Mouse (Mus musculus) right cerebral cortex, adult 2 months (tissue): ENCODE data around the gene Ncapd3.

Experiments
- DNase-seq, 2 experiments: peaks; one replicate each; pipeline ENCODE4 v3.0.0; 2021 to 2022; ENCODE audit warnings: low spot score in 2 of 2

The Ncapd3 gene

GRCm38 (mm10) chr9:27043892-27044291 is 13.9 kb downstream of the Ncapd3 start:
- no peak for DNase-seq

DNA sequence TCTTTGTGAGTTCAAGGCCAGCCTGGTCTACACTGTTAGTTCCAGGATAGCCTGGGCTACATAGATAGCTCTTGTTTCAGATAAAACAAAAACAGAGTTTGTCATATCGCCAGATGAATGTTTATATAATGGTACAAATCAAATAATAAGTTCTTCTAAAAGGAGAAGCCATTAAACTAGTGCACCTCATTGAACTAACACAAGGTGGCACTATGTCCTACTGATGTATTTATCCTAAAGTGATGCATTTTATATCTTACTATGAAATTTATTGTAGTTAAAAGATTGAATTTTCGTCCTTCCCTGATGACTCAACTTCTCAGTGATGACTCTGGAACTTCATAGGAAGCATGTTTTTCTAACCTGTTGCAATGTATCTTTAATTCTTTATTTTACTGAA is 19.5 kb downstream of the Ncapd3 start:
- DNase-seq: no peak

DNA sequence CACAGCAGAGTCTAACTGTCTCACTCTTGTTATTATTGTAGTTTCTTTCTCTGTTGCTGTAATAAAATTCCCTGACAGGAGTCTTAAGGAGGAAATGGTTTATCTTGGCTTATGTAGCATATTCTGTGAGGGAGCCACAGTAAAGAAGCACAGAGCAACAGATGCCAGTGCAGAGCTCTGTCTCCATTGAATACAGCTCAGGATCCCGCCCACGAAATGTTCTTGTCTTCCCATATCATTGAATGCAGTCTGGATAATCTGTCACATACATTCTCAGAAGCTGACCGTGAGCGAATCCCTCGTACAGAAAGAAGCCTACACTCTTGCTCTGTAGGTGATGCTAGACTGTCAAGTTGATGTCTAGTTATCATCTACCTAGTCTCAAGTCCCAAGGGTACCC is 28.4 kb downstream of the Ncapd3 start:
- peak; percentile 58 to 61 for DNase-seq

- DNase-seq: no peak
Observed at GRCm38 (mm10) chr9:27070895-27071294, 40.9 kb downstream of the Ncapd3 start.

DNA sequence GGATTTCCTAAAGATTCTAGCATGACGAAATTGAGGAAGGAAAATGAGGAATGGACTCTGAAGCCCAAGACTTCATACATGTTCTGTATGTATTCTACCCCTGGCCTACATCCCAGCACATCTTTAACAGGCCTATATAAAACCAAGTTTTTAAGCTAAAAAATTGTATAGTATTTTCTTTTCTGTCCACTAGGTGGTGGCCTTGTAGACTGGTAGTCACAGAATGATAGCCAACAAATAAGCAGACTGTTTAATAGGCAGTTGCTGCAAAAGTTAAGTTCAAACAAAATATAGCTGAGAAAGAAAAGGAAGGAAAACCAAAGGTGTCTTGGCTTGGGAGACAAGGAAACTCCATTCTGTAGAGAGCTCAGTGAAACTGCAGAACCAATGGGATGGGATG is 44.7 kb downstream of the Ncapd3 start:
- DNase-seq: no peak

GRCm38 (mm10) chr9:27075812-27076211 is 45.8 kb downstream of the Ncapd3 start:
- no peak for DNase-seq

GRCm38 (mm10) chr9:27086256-27086655 is 56.3 kb downstream of the Ncapd3 start:
- no peak for DNase-seq

GRCm38 (mm10) chr9:27087402-27087801 is 57.4 kb downstream of the Ncapd3 start:
- DNase-seq: no peak

DNA sequence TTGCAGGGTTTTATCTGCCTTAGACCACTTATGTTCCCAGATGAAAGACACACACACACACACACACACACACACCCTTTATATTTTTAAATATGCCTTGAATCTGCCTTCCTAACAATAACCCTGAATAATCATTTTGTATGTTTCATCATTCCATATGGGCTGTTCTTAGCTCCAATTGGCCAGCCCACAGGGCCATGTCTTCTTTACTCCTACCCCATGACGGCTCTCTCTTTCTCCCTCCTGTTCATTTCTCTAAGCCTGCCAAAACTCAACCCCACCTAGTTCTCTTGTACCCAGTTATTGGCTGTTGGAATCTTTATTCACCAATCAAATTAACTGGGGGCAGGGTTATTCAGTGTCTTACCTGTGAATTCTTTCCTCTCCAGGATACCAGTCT is 60.2 kb downstream of the Ncapd3 start:
- no peak for DNase-seq

GRCm38 (mm10) chr9:27090801-27091775 is 61.1 kb downstream of the Ncapd3 start:
- peak in 1 of 2 experiments; percentile 47 for DNase-seq

- no peak for DNase-seq
Observed at GRCm38 (mm10) chr9:27092916-27093315, 62.9 kb downstream of the Ncapd3 start.

GRCm38 (mm10) chr9:27098092-27098491 is 68.1 kb downstream of the Ncapd3 start:
- no peak for DNase-seq

DNA sequence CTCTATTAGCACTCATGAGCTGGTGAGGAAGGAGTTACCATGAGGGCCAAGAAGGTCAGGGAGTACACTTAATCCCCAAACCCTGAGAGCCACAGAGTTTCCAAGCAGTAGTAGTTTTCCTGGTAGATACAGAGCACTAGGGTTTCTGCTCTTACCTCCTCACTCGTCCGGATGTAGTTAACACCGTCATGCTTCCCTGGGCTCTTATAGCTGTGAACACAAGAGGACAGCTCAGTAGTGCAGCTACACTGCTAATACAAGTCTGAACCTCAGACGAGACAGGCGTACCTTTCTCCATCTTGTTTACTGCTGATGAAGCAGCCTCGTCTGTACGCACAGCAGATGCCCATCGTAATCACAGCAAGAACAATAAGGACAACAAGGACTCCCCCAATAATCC is 68.6 kb downstream of the Ncapd3 start:
- DNase-seq: no peak

GRCm38 (mm10) chr9:27099474-27099873 is 69.5 kb downstream of the Ncapd3 start:
- no peak for DNase-seq

DNA sequence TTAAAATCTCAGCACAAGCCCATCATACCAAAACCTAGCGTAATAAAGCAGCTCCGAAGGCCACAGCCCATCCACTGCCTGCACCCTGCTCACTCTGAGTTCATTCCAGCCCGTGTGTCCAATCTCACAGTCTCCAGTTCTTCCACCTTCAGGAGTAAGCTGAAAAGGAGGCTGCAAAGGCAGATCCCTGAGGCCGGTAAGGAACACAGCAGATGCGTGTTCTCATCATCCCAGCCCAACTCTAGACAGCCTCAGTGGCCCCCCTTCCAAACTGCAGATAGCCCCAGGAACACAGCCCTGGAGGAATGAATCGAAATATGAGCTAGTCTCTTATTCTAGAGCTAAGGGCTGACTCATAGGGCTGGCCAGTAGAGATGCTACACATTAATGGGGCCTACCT is 71.5 kb downstream of the Ncapd3 start:
- DNase-seq: no peak

DNA sequence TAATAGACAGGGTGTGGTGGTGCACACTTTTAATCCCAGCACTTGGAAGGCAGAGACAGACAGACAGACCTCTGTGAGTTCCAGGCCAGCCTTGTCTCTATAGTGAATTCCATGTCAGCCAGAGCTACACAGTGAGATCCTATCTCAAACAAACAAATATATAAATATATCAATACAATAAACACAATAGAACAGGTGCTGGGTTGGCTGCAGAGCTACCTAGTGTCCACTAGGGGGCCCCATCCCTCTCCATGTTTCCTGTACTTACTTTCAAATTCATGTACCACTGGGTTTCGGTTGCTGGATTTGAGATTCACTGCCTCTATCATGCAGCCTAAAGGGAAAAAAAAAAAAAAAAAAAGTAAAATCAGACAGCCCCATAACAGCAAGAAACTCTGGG is 76.1 kb downstream of the Ncapd3 start:
- peak; percentile 61 to 70 for DNase-seq

DNA sequence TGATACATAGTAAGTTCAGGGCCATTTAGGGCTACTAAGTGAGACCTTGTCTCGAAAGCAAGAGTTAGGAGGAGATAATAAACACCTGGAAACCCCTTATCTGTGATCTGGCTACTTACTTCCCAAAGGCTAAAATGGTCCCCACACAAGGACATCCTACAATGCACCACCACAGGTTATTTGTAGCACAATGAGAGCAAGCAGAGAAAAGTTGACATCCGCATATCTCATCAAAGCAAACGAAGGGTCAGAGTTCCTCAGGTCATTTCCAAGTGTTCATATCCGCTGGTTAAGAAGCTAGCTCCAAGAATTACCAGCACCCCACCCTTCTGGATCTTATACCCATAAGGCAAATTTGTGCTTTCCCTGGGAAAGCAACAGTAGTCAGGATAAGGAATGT is 78.5 kb downstream of the Ncapd3 start:
- no peak for DNase-seq

- peak; percentile 48 to 66 for DNase-seq
Observed at GRCm38 (mm10) chr9:27109533-27110514, 79.8 kb downstream of the Ncapd3 start.

DNA sequence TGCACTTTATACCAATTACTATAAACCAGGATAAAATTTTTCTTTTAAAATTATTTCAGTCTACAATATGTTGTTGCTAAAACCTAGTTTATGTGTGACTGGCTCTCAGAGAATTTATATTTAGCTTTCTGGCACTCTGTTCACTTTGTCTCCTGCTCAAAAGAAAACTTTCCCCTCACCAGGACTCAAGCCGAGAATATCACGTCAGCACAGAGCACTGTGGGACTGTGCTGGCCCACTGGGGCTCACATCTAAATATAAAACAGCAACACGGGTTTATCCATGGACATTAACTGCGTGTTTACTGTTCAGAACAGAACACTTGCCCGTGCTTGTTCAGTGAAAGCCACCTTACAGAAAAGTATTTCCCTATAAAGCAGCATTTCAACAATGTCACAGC is 80.7 kb downstream of the Ncapd3 start:
- peak in 1 of 2 experiments; percentile 47 for DNase-seq

- DNase-seq: no peak
Observed at GRCm38 (mm10) chr9:27111756-27112155, 81.8 kb downstream of the Ncapd3 start.

GRCm38 (mm10) chr9:27121254-27121653 is 91.3 kb downstream of the Ncapd3 start:
- no peak for DNase-seq

- DNase-seq: no peak
Observed at GRCm38 (mm10) chr9:27122076-27122475, 92.1 kb downstream of the Ncapd3 start.
